Mouse (Mus musculus): ENCODE measurements around the gene Cnot11. TPM values are rescaled to one million over a fixed set of nuclear protein-coding genes. Genes with fewer than 3 reads are reported as not detected.

Gene Cnot11
- polyA plus RNA-seq, 1 experiment: 37.3 TPM

DNA sequence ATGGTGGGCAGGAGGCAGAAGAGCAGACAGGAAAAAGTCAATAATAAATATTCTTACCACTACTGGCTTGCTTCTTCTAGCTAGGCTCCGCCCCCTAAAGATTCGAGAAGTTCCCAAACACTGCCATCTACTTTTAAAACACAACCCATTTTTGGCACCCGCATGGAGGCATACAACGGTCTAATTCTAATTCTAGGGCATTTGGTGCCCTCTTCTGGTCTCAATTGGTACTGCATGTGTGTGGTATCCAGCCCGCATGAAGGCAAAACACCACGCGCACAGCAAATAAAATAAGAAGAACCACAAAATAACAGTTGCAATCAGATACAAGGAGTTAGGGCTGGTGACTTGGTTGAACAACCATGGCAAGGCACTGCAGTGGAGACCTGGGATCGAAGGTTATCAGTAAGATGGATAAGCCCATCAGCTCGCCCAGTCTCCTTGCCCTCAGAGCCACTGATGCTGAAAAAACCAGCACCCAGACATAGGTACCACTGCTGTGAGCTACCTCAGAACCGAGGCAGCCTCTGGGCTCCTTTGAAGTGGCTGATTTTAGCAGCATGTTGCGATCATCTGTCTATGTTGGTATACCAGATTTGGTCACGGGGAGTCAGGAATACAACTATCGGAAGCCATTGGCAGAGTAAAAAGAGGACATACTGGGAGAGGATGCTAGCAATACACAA lies 4.4 kb upstream of the Cnot11 start:
- peak; percentile 79 for DNase-seq
- Histone ChIP-seq H3K36me3 (ENCODE audit: control insufficient read depth, insufficient read depth, low read length) (no peaks in the 10 kb centered on the region), H3K4me1 (replicated peaks; ENCODE audit: control insufficient read depth, insufficient read depth, low read length) (no peaks in the 10 kb centered on the region), H3K4me3 (ENCODE audit: control insufficient read depth, insufficient read depth, low read length) (no peak overlapping the region), H3K27me3 (ENCODE audit: control insufficient read depth, insufficient read depth, low read length) (no peaks in the 10 kb centered on the region), H3K27ac (ENCODE audit: control insufficient read depth, insufficient read depth, low read length) (no peak overlapping the region)
- 40% methylated on average over 13 of the region's 13 CpGs for WGBS
- TF ChIP-seq CTCF (IDR thresholded peaks at IDR 0.05; ENCODE audit: borderline replicate concordance, control insufficient read depth, extremely low read depth, insufficient read depth, low read length, poor library complexity) (no peak), POLR2A (IDR thresholded peaks at IDR 0.05; ENCODE audit: control insufficient read depth, extremely low read depth, insufficient read depth, low read length, poor library complexity) (no peak)

DNA sequence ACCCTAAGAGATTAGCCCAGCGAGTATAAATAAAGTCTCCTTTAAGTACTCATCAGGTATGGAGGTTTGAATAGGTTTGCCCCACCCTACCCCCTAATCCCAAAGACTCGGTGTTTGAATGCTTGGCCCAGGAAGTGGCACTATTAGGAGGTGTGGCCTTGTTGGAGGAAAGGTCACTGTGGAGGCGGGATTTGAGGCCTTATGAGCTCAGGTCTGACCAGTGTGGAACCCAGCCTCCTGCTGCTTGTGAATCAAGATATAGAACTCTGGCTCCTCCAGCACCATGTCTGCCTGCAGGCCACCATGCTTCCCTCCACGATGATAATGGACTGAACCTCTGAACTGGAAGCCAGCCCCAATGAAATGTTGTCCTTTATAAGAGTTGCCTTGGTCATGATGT lies 3.8 kb upstream of the Cnot11 start:
- WGBS: 92% methylated on average over 4 of the region's 4 CpGs
- Histone ChIP-seq H3K27ac (ENCODE audit: control insufficient read depth, insufficient read depth, low read length) (no peak overlapping the region), H3K36me3 (ENCODE audit: control insufficient read depth, insufficient read depth, low read length) (no peaks in the 10 kb centered on the region), H3K4me1 (replicated peaks; ENCODE audit: control insufficient read depth, insufficient read depth, low read length) (no peaks in the 10 kb centered on the region), H3K4me3 (ENCODE audit: control insufficient read depth, insufficient read depth, low read length) (no peak overlapping the region), H3K27me3 (ENCODE audit: control insufficient read depth, insufficient read depth, low read length) (no peaks in the 10 kb centered on the region)
- no peak for DNase-seq
- no peak for TF ChIP-seq POLR2A (IDR thresholded peaks at IDR 0.05; ENCODE audit: control insufficient read depth, extremely low read depth, insufficient read depth, low read length, poor library complexity)
- no peak for TF ChIP-seq CTCF (IDR thresholded peaks at IDR 0.05; ENCODE audit: borderline replicate concordance, control insufficient read depth, extremely low read depth, insufficient read depth, low read length, poor library complexity)

DNA sequence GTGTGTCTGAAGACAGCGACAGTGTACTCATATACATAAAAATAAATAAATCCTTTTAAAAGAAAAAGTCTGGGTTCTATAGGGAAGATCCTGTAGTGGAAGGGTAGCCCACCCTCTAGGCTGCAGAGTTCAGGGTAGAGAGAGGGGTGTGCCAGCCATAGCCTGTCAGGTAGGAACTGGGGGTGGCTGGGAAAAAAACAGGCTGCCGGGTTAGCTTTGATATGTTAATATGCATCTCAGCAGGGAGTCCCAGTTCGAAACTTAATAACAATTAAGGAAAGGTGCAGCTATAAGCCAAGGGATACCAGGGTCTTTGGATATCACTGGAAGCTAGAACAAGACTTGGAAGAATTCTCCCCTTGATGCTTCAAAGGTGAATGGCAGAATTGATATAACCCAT lies 875 bp upstream of the Cnot11 start:
- 77% methylated on average over 3 of the region's 3 CpGs for WGBS
- TF ChIP-seq POLR2A (IDR thresholded peaks at IDR 0.05; ENCODE audit: control insufficient read depth, extremely low read depth, insufficient read depth, low read length, poor library complexity) (no peak), CTCF (IDR thresholded peaks at IDR 0.05; ENCODE audit: borderline replicate concordance, control insufficient read depth, extremely low read depth, insufficient read depth, low read length, poor library complexity) (no peak)
- DNase-seq: no peak
- Histone ChIP-seq H3K27ac (ENCODE audit: control insufficient read depth, insufficient read depth, low read length) (no peak overlapping the region), H3K27me3 (ENCODE audit: control insufficient read depth, insufficient read depth, low read length) (no peaks in the 10 kb centered on the region), H3K4me1 (replicated peaks; ENCODE audit: control insufficient read depth, insufficient read depth, low read length) (peaks cover 5% of the 10 kb centered on the region), H3K4me3 (ENCODE audit: control insufficient read depth, insufficient read depth, low read length) (no peak overlapping the region), H3K36me3 (ENCODE audit: control insufficient read depth, insufficient read depth, low read length) (peaks cover 9% of the 10 kb centered on the region)

DNA sequence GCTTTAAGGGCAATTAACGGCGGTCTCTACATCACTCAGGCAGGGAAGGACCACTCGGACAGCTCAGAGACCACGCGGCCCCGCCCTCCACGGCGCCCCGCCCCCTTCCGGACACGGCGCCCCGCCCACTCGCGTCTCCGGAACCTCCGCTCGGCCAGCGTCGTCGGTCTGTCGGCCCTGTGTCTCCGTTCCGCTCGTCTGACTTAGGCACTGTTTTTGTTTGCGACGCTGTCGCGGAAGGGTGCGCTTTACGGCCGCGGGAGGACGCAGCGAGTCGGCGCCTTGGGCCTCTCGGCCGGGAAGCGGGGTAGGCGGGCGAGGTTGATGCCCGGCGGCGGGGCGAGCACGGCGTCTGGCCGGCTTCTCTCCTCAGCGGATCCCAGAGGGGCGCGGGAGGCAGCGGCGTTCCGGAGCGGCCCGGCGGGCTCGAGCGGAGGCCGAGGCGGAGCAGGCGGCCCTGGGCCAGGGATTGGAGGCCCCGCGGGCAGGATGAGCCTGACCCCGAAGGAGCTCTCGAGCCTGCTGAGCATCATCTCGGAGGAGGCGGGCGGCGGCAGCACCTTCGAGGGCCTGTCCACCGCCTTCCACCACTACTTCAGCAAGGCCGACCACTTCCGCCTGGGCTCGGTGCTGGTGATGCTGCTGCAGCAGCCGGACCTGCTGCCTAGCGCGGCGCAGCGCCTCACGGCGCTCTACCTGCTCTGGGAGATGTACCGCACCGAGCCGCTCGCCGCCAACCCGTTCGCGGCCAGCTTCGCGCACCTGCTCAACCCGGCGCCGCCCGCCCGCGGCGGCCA lies 921 bp downstream of the Cnot11 start:
- peaks cover 27% of the 10 kb centered on the region for H3K36me3 ChIP-seq (ENCODE audit: control insufficient read depth, insufficient read depth, low read length)
- under 1% methylated on average over 100 of the region's 100 CpGs for WGBS
- H3K27me3 ChIP-seq (ENCODE audit: control insufficient read depth, insufficient read depth, low read length): no peaks in the 10 kb centered on the region
- peaks cover 5% of the 10 kb centered on the region for H3K4me1 ChIP-seq (replicated peaks; ENCODE audit: control insufficient read depth, insufficient read depth, low read length)
- peak overlapping the region; percentile 67 for H3K4me3 ChIP-seq (ENCODE audit: control insufficient read depth, insufficient read depth, low read length)
- peak; percentile 98 for DNase-seq
- TF ChIP-seq POLR2A (IDR thresholded peaks at IDR 0.05; ENCODE audit: control insufficient read depth, extremely low read depth, insufficient read depth, low read length, poor library complexity) (peak; percentile 49; the same call in 1 of the 2 replicates), CTCF (IDR thresholded peaks at IDR 0.05; ENCODE audit: borderline replicate concordance, control insufficient read depth, extremely low read depth, insufficient read depth, low read length, poor library complexity) (no peak)
- no peak overlapping the region for H3K27ac ChIP-seq (ENCODE audit: control insufficient read depth, insufficient read depth, low read length)

DNA sequence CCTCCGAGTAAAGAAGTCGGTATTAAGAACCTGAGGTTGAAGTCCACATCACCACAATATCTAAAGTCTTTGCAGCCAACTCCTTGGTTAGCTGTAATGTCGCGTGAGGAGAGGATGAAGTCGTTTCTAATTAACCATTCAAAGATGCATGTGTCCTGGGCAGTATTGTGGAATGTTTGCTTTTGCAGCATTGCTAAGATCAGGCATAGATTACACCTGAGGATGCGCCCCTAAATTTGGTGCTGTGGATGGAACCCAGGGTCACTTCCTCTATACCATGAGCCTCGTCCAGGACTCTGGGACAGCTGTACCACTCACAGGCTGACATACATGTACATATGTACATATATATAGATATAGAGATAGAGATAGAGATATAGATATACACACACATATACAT lies 1.9 kb downstream of the Cnot11 start:
- no peak for DNase-seq
- H3K27ac ChIP-seq (ENCODE audit: control insufficient read depth, insufficient read depth, low read length): no peak overlapping the region
- TF ChIP-seq CTCF (IDR thresholded peaks at IDR 0.05; ENCODE audit: borderline replicate concordance, control insufficient read depth, extremely low read depth, insufficient read depth, low read length, poor library complexity) (no peak), POLR2A (IDR thresholded peaks at IDR 0.05; ENCODE audit: control insufficient read depth, extremely low read depth, insufficient read depth, low read length, poor library complexity) (no peak)
- WGBS: 49% methylated on average over 7 of the region's 7 CpGs
- H3K4me3 ChIP-seq (ENCODE audit: control insufficient read depth, insufficient read depth, low read length): no peak overlapping the region
- no peaks in the 10 kb centered on the region for H3K27me3 ChIP-seq (ENCODE audit: control insufficient read depth, insufficient read depth, low read length)
- H3K4me1 ChIP-seq (replicated peaks; ENCODE audit: control insufficient read depth, insufficient read depth, low read length): peaks cover 5% of the 10 kb centered on the region
- peaks cover 31% of the 10 kb centered on the region for H3K36me3 ChIP-seq (ENCODE audit: control insufficient read depth, insufficient read depth, low read length)

DNA sequence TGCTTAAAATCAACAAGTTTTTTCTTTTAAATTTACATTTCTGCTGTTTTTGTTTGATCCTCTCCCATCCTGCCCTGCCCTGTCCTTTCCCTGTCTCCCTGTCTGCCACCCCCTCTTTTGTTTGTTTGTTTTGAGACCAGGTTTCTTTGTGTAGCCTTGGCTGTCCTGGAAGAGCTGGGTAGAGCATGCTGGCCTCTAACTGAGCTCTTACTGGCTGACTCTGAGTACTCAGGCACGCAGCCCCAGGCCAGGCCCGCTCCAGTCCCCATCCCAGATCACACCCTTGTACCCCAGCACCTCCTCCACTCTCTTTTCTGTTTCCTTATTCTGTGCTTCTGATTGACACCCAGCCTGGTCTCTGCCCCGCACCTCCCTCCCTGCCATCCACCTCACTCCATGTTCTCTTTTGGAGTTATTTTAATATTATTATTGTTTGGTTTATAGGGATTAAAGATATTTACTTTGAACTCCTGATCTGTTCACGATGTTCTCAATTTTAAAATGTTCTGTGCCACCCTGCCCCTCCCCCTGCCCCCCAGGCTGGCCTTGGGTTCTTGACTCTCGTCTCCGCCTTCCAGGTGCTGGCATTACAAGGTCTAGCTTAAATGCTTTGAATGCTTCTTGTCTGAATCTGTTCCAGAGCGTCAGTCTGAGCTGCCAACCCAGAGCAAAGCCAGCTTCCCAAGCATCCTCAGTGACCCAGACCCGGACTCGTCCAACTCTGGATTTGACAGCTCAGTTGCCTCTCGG lies 3.0 kb downstream of the Cnot11 start:
- TF ChIP-seq POLR2A (IDR thresholded peaks at IDR 0.05; ENCODE audit: control insufficient read depth, extremely low read depth, insufficient read depth, low read length, poor library complexity) (no peak), CTCF (IDR thresholded peaks at IDR 0.05; ENCODE audit: borderline replicate concordance, control insufficient read depth, extremely low read depth, insufficient read depth, low read length, poor library complexity) (no peak)
- H3K27ac ChIP-seq (ENCODE audit: control insufficient read depth, insufficient read depth, low read length): no peak overlapping the region
- H3K36me3 ChIP-seq (ENCODE audit: control insufficient read depth, insufficient read depth, low read length): peaks cover 37% of the 10 kb centered on the region
- peaks cover 5% of the 10 kb centered on the region for H3K4me1 ChIP-seq (replicated peaks; ENCODE audit: control insufficient read depth, insufficient read depth, low read length)
- DNase-seq: no peak
- H3K27me3 ChIP-seq (ENCODE audit: control insufficient read depth, insufficient read depth, low read length): no peaks in the 10 kb centered on the region
- 96% methylated on average over 10 of the region's 10 CpGs for WGBS
- no peak overlapping the region for H3K4me3 ChIP-seq (ENCODE audit: control insufficient read depth, insufficient read depth, low read length)

Data from thymus, adult 2 months (tissue).